Mouse (Mus musculus) MEL (cell line): ENCODE results near the gene Carm1.

ENCODE experiments used
- CTCF ChIP-seq, 3 experiments: IDR thresholded peaks in 2 of 3; conservative IDR thresholded peaks in 1 of 3; 2 replicates each; pipeline ENCODE4 v1.5.1; 2011 to 2012; ENCODE audit warnings: low read length in 3 of 3, low read depth in 2 of 3, mild to moderate bottlenecking in 2 of 3, improper control_type of control experiment in 1 of 3, inconsistent platforms in 1 of 3, mixed read lengths in 1 of 3, moderate library complexity in 1 of 3; ENCODE audit not compliant: control insufficient read depth in 1 of 3, insufficient read depth in 1 of 3, poor library complexity in 1 of 3, severe bottlenecking in 1 of 3
- POLR2A ChIP-seq, 2 experiments: IDR thresholded peaks; 2 replicates each; pipeline ENCODE4 v1.6.1; 2011 to 2012; ENCODE audit warnings: low read length in 2 of 2, mild to moderate bottlenecking in 2 of 2, control low read depth in 1 of 2, improper control_type of control experiment in 1 of 2, low read depth in 1 of 2, moderate library complexity in 1 of 2; ENCODE audit not compliant: control insufficient read depth in 1 of 2, insufficient read depth in 1 of 2, poor library complexity in 1 of 2
- SMC3 ChIP-seq: IDR thresholded peaks from 2 replicates; pipeline ENCODE4 v1.6.1; 2011; ENCODE audit warnings: low read depth, low read length, improper control_type of control experiment

- TF ChIP-seq POLR2A (IDR thresholded peaks at IDR 0.05; ENCODE audit: control insufficient read depth in 1 of 2, insufficient read depth in 1 of 2, low read depth in 1 of 2, low read length in 2 of 2, poor library complexity in 1 of 2) (no peak), CTCF (IDR thresholded peaks at IDR 0.05 in 2 of 3, conservative IDR thresholded peaks at IDR 0.05 in 1 of 3; ENCODE audit: control insufficient read depth in 1 of 3, insufficient read depth in 1 of 3, low read depth in 2 of 3, low read length in 3 of 3, poor library complexity in 1 of 3, severe bottlenecking in 1 of 3) (no peak; a peak in 1 of 6 replicates), SMC3 (no peak)
These were observed 76.0 kb downstream of the Carm1 start for GRCm38 (mm10) chr9:21622676-21623075.
